Mouse (Mus musculus): ENCODE data around the gene Gm9747.

Gene Gm9747

GRCm38 (mm10) chr1:82257457-82257856 is 24.5 kb downstream of the Gm9747 start:
- DNase-seq (ENCODE audit: low read depth, low spot score): no peak

- DNase-seq (ENCODE audit: low read depth, low spot score): no peak
Observed at GRCm38 (mm10) chr1:82258331-82258730, 25.4 kb downstream of the Gm9747 start.

- DNase-seq (ENCODE audit: low read depth, low spot score): no peak
Observed at GRCm38 (mm10) chr1:82260055-82260454, 27.1 kb downstream of the Gm9747 start.

GRCm38 (mm10) chr1:82261053-82261618 is 28.2 kb downstream of the Gm9747 start:
- DNase-seq (ENCODE audit: low read depth, low spot score): no peak

- no peak for DNase-seq (ENCODE audit: low read depth, low spot score)
Observed at GRCm38 (mm10) chr1:82261638-82262037, 28.7 kb downstream of the Gm9747 start.

GRCm38 (mm10) chr1:82262331-82262730 is 29.4 kb downstream of the Gm9747 start:
- no peak for DNase-seq (ENCODE audit: low read depth, low spot score)

GRCm38 (mm10) chr1:82267547-82267946 is 34.6 kb downstream of the Gm9747 start:
- no peak for DNase-seq (ENCODE audit: low read depth, low spot score)

- DNase-seq (ENCODE audit: low read depth, low spot score): no peak
Observed at GRCm38 (mm10) chr1:82272231-82272630, 39.3 kb downstream of the Gm9747 start.

- DNase-seq (ENCODE audit: low read depth, low spot score): no peak
Observed at GRCm38 (mm10) chr1:82273529-82273928, 40.6 kb downstream of the Gm9747 start.

GRCm38 (mm10) chr1:82274361-82274760 is 41.4 kb downstream of the Gm9747 start:
- DNase-seq (ENCODE audit: low read depth, low spot score): no peak

- DNase-seq (ENCODE audit: low read depth, low spot score): no peak
Observed at GRCm38 (mm10) chr1:82279768-82280167, 46.9 kb downstream of the Gm9747 start.

- DNase-seq (ENCODE audit: low read depth, low spot score): no peak
Observed at GRCm38 (mm10) chr1:82281823-82282222, 48.9 kb downstream of the Gm9747 start.

- DNase-seq (ENCODE audit: low read depth, low spot score): peak; percentile 90
Observed at GRCm38 (mm10) chr1:82282992-82283611, 50.2 kb downstream of the Gm9747 start.

GRCm38 (mm10) chr1:82283901-82284301 is 51.0 kb downstream of the Gm9747 start:
- no peak for DNase-seq (ENCODE audit: low read depth, low spot score)

GRCm38 (mm10) chr1:82284403-82284802 is 51.5 kb downstream of the Gm9747 start:
- DNase-seq (ENCODE audit: low read depth, low spot score): no peak
